Mouse (Mus musculus) urinary bladder, postnatal 25 days (tissue): ENCODE measurements around the gene Gm49416.
"Not testable (repeated sequence)": the region's sequence is repeated elsewhere in the genome, so short reads cannot be mapped to it uniquely, and the experiment has no call there.

Source experiments
- DNase-seq: peaks from one replicate; pipeline ENCODE4 v3.0.0; 2022; ENCODE audit warnings: low spot score

The Gm49416 gene

DNA sequence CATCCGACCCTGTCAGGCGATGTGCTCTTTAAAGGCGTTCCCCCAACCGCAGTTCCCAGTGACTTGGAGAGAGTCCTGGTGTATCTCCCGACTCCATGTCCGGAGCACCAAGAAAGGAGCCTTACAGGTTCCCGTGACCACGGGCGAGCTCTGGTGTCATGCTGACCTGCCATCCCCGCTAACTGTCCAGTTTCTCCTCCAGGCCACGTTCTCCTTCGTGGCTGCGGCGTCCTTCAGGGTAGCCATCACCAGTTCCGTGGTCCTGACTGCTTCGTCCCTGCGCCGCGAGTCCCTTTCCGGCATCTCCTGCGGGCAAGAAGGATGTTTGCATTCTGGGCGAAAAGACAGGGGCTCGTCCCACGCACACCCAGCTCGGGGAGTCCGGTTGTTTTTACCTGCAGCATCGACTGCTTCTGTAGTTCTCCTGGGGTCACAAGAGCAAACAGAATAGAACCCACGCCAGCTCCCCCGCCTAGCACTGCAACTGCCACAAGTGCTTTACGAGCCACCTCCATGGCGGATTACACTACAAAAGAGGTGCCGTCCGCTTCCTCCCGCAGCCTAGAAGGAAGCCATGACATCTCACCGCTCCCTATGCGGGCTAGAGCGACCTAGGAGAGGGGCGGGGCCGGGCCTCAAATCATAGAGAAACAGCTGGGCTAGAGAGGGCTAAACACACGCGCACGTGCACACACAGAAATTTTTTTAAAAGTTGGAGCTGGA is 8.3 kb upstream of the Gm49416 start, which contains the start of gene Uqcc3:
TSS of gene Uqcc3 (minus strand) at position 613 of the 723 bp plus-strand sequence.
- DNase-seq = peak; percentile 87

DNA sequence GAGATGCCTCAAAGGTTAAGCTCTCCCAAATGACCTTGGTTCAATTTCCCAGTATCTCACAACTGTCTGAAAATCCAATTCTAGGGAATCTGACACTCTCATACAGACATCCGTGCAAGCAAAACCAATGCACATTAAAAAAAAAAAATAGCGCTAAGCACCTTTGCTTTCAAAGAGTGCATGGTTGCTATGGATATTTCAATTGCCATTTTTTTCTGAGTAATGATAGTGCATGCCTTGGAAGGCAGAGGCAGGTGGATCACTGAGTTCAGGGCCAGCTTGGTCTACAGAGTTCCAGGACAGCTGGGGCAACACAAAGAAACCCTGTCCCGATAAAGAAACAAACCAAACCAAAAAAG is 7.7 kb upstream of the Gm49416 start:
- no peak for DNase-seq

DNA sequence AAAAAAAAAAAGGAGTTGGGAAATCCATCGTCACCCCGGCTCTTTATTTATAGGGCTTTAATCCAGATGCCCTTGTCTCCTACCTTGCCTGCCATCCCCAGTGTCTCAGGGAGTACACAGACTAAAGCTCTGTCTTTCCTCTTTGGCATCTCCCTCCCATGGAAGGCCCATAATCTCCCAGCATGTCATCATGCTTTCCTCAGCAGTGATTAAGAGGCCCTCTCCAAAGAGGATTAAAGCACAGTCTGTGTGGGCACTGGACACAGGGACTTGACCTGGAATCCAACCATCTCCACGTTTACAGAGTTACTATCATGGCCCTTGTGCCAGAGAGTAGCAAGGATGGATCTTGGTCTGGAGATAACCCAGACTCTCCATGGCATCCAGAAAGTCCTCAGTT is 5.1 kb upstream of the Gm49416 start, which contains the start of the genes Lbhd1 and Gm49403:
TSS of gene Lbhd1 (plus strand) at position 117 of the 400 bp plus-strand sequence.
TSS of gene Gm49403 (plus strand) at position 315 of the 400 bp plus-strand sequence.
- no peak for DNase-seq

DNA sequence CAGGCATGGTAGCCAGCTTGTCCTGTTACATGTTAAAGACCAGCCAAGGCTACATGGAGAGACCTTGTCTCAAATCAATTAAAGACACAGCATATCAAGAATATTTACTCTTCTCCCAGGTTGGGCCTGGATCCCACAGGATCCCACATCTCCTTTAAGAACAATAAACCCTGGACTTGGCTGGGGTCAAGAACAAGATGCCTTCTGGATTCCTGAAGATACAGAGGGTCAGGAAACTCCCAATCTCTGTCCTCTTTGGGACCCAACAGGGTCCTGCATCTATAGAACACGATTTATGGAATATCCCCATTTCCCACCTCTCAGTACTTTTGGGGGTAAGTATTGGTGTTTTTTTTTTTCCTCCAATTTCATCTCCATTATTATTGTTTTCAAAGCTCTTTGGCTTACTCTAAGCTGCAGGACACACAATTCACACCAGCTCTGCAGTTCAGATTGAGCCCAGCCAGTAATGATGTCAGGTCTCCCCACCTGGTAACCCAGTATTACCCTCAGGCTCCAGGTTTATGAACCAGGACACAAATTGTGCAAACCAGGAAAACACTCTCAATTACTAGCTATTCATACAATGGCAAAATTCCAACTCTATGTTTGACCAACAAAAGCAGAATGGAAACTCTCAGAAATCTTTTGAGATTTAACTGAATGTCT is 1.7 kb upstream of the Gm49416 start:
- DNase-seq = no peak

DNA sequence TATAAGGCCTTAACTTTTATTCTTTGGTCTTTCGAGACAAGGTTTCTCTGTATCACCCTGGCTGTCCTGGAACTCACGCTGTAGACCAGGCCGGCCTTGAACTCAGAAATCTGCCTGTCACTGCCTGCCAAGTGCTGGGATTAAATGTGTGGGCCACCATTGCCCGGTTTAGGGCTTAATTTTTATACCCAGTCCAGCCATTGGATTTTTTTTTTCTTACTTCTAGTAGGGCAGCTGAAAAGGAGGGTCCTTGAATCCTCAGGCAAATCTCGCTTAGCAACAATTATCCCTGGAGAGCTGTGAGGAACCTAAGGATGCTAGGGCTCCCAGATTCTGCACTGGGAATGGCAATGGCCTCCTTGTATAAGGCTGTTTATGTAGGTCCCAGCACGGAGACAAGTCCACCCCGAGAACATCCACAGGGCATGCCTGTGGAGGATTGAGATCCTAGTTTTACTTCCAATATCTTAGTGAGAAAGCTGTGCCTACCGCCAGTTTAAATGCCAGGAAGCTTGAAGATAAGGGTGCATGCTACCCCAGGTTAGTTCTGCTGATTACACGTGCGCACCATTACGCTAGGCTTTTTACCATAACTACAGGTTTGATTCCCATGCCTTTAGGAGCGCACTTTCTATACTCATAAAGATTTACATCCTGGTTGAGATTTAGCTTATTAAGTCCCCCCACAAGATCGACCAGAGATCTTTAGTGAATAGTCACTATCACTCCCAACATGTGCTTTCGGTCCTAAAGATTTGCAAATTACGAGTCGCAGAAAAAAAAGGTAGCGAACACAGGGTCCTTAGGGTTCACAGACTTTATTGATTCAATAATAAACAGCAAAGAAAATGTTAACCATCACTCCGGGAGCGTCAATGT is 902 bp upstream of the Gm49416 start:
- DNase-seq = no peak

DNA sequence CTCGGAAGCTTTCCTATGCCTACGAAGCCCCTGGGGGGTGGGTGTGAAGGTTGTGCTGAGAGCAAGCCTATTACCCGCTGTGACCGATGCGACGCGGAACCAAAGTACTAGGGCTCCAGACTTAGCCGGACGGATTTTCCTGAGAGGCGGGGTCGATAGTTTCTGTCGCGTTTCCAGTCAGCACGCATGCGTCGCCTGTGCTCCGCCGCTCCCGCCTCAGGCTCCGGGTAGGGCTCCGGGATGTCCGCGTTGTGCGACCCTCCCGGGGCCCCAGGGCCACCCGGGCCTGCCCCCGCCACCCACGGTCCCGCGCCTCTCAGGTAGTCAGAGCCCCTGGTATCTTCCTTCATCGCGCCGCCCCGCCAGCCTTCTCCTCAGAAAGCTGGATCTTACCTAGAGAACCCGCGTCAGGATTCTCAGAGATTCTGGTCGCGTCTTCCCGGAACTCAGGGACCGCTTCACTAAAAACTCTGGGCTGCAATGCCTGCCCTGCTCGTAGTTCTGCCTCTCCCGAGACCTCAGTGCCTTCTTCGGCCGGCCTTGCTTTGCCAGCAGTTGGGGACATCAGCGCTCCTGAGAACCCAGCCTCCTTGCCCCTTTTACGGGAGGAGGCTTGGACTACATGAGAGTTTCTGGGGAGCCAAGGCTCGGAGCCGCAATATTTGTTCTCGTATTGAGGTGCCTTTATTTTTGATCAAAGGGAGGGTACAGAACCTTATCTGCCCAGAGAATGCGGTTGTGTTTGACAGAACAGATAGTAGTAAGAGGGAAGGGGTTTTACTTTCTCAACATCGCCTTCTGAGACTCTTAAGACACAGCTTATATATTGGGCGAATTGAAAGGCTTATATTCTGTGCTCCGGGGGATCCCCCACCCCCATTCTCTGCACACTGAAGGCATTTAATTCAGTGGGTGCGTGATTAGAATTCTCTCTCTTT is 4.4 kb downstream of the Gm49416 start, which contains the start of gene Ints5:
TSS of gene Ints5 (plus strand) at position 177 of the 938 bp plus-strand sequence.
- peak; percentile 80 for DNase-seq

DNA sequence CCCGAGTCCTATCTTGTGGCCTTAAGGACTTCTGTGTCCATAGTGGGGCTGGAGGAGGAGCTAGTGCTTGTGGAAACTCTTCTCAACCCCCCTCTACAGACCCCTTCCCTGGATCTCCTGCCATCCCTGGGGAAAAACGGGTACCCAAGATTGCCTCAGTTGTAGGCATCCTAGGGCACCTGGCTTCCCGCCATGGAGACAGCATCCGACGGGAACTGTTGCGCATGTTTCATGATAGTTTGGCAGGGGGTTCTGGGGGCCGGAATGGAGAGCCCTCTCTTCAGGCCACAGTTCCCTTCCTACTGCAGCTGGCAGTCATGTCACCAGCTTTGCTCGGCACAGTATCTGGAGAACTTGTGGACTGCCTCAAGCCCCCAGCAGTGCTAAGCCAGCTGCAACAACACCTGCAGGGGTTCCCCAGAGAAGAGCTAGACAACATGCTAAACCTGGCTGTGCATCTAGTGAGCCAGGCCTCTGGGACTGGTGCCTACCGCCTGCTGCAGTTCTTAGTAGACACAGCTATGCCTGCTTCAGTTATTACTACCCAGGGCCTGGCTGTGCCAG is 6.8 kb downstream of the Gm49416 start:
- DNase-seq = no peak

DNA sequence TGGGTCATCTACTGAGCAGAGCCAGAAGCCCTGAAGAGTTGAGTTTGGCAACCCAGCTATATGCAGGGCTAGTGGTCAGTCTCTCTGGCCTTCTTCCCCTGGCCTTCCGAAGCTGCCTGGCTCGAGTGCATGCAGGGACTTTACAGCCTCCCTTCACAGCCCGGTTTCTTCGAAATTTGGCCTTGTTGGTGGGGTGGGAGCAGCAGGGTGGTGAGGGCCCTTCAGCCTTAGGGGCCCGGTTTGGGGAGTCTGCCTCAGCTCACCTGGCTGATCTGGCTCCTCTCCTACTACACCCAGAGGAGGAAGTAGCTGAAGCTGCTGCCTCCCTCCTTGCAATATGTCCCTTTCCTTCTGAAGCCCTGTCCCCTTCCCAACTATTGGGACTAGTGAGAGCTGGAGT is 7.5 kb downstream of the Gm49416 start:
- DNase-seq = not testable (repeated sequence)

DNA sequence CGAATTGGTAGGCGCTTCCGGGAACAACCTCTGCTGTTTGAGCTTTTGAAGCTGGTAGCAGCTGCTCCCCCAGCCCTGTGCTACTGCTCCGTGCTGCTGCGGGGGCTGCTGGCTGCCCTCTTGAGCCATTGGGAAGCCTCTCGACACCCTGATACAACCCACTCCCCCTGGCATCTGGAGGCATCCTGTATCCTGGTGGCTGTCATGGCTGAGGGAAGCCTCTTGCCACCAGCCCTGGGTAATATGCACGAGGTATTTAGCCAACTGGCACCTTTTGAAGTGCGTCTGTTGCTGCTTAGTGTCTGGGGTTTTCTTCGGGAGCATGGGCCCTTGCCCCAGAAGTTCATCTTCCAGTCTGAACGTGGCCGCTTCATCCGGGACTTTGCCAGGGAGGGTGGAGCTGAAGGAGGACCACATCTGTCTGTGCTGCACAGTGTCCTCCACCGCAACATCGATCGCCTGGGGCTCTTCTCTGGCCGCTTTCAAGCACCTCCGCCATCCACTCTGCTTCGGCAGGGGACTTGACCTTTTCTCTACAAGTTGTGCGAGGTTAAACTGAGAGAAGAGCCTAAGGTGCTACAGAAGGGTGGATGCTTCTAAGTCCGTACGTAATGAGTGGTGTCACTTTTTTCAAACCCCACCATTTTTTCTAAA is 8.6 kb downstream of the Gm49416 start:
- peak; percentile 42 for DNase-seq

DNA sequence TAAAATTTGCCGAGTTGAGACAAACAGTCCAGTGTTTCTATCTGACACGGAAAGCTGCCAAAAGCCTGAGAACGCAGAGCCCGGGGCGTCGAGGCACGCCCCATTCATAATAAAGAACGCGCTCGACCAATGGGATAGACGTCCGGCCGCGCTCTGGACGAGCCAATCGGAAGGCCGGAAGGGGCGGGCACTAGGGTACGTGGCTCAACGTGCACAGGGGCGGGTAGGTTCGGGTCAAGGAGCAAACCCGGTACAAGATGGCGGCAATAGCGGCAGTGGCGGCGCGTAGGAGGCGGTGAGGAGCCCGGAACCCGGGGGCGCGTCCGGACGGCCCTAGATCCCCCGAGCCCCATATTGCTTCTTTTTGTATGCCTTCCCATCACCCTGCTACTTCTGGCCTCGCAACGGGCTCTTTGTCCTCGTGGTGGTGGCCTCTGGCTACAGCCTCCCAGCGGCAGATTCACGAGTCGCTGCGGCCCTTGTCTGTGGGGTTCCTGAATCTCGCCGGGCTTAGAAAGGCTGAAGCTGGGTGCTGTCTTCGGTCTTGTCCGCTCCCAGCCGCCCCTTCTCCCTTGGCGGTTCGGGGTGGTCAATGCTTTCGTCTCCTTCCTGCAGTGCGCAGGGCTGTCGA is 9.3 kb downstream of the Gm49416 start, which contains the start of gene Ganab:
TSS of gene Ganab (plus strand) at position 207 of the 631 bp plus-strand sequence.
- peak; percentile 89 for DNase-seq

DNA sequence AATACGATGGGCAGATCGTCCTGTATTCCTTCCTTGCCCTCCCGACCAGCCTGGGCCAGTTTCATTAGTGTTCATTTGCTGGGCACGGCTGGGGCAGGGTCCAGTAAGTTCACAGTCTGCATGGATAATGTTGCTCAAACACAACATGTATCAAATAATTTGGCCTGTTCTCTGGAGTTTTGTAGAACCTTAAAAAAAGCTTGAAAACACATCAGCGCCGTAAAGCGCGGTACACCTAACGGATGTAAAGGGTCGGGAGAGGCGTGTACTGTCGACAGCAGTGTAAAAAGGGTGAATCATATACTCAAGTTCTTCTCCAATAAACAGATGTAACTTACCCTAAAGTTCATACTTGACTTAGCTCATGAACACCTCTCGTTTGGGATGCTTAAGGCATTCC is 9.8 kb downstream of the Gm49416 start:
- no peak for DNase-seq

DNA sequence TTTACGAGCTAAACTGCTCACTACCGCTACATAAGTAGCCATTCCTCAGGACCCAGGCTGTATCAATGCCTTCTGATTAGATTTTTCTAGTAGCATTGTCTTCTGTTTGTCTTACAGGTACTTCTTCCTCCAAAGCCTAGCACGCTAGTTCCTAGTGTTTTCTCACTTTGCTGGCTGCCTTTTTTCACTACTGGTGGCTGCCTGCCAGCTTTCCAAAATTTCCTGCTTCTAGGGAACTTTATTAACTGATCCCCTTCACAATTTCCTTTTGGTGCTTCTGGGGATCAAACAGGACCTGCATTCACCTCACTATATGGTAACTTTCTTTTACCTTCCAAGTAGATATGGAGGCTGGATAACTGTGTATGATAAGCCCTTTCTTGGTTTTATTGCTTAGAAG is 10.4 kb downstream of the Gm49416 start:
- no peak for DNase-seq

DNA sequence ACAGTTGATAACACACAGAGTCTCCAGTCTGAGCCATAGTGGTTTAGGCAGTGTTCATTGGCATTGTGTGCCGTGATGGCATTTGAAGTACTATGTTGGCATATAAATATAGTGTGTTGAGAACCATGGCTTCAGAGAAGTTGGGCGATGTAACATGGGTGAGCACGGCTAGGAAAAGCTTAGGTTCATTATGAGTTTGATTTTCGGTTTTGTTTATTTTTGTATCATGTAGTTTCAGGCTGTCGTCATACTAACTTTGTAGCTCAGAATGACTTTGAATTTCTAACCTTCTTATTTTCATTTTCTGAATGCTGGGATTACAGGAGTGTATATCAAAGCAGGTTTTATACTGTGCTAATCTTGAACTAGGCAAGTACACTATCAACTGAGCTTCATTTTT is 14.7 kb downstream of the Gm49416 start:
- DNase-seq = no peak

DNA sequence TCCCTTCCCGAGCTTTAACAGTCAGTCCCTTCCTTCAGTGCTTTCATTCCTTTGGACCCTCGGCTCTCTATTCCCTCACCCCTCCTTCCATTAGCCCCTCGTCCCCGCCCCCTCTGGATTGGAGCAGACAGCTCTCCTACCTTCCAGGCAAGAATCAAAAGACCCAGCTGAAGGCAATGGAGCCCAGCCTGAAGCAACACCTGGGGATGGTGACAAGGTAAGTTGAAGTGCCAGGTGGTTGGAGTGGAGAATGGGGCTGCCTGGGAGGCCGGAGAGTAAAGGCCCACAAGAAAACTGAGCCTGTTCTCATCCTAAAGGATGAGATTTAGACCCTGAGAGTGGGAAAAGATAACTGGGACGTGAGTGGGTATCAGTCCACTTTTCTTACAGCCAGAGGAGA is 19.8 kb downstream of the Gm49416 start:
- no peak for DNase-seq

DNA sequence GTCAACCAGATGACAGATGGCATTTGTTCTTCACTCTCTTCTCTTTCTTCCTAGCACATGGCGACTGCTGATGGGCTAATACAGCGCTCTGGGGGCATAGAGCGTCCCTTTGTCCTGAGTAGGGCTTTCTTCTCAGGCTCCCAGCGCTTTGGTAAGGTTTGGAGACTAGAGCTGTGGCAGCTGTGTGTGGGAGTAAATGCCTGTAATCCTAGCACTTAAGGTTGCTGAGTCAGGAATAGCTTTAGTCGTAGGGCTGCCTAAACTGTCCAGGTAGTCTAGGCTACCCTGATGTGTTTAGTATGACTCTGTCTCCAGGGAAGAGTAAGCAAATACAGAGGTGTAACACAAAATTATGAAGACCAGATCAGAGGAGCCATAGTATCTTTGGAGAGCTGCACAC is 23.1 kb downstream of the Gm49416 start:
- no peak for DNase-seq

DNA sequence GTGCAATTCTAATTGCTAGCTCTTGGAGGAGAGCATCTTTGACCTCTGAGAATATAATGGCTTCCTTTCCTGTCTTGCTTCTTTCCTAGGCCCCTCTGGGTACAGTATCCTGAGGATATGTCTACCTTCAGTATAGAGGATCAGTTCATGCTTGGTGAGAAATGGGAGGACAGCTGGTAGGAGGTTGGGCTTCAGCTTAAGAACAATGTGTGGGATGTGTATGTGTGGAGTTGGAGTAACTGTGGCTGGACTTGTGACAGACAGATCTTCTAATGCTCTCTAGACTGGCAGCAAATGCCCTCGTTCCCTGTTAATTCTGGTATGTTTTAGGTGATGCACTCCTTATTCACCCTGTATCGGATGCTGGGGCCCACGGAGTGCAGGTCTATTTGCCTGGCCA is 25.5 kb downstream of the Gm49416 start:
- DNase-seq = no peak

DNA sequence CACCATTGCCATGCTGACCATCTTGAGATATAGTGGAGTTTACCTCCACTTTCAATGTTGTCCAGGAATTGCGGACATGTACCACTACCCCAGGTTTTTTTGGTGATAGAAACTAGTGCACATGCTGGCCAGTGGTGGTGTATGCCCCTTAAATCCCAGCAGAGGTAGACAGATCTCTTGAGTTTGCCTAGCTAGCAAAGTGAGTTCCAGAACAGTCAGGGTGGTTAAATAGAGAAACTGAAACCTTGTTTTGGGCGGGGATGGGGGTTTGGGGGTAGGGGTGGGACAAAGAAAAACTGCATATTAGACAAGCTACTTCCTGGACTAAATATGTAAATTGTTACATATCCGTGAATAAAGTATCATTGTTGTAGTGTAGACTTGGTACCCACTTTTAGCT is 30.3 kb downstream of the Gm49416 start:
- no peak for DNase-seq

DNA sequence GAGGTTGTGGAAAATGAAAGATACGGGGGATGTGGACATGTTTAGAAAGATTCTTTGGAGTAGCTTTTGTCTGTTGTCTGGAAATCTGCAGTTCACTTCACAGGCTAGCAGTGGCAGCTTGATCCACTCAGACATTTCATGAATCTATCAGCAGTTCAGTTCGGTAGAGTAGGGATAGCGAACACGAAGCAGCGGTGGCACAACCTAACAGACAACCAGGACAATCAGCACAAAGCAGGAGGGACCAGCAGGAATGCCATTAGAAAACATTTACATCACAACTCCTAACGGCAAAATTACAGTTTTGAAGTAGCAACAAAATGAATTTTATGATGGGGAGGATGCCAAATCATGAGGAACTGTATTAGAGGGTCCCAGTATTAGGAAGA is 31.0 kb downstream of the Gm49416 start:
- no peak for DNase-seq

DNA sequence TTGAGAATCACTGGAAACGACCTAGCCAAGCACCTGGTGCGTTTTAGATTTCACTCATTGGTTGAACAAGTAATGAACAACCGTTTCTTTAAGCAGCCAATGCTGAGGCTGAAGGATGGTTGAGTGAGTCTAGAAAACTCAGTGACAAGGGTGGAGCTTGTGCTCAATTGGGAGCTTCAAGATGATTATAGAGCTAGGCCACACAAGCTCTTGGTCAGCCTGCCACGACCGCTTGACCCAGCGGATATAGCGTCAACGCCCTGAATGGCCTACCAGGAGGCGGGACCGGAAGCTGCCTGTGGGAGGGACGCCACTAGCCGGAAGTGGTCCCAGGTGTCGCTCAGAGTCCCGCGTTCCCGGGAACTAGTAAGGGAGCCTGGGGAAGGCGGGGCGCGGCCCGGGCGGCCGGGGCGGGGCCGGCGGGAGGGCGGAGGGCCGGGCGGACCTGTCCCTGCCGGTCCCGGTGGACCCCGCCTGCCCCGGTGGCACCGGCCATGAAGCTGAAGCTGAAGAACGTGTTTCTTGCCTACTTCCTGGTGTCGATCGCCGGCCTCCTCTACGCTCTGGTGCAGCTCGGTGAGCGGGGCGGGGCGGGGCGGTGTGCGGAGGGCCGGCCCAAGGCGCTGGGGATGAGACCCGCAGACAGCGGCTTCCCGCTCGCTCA is 31.5 kb downstream of the Gm49416 start, which contains the start of gene B3gat3:
TSS of gene B3gat3 (plus strand) at position 302 of the 664 bp plus-strand sequence.
- peak; percentile 92 for DNase-seq
